Mouse (Mus musculus) frontal cortex, adult (tissue): ENCODE data around the gene Pdzd3.

Source experiments
- ATAC-seq: cut with Nextera tagmentation; 2 replicates; pipeline ENCODE4 v1.9.2; 2017; ENCODE audit warnings: mild to moderate bottlenecking, moderate library complexity, mixed read lengths; ENCODE audit not compliant: low TSS enrichment

Pdzd3 gene

GRCm38 (mm10) chr9:44200458-44200857, 50.8 kb downstream of the Pdzd3 start:
- no peak for ATAC-seq

- no peak for ATAC-seq
Measured at GRCm38 (mm10) chr9:44199580-44199979, 51.7 kb downstream of the Pdzd3 start.

- ATAC-seq, result no peak
Measured at GRCm38 (mm10) chr9:44199166-44199565, 52.1 kb downstream of the Pdzd3 start.
